Mouse (Mus musculus) forebrain, embryonic 13.5 days (tissue): ENCODE measurements around the gene Lamb3. TPM values are rescaled to one million over a fixed set of nuclear protein-coding genes. Genes with fewer than 3 reads are reported as not detected.

Experiments
- ATAC-seq: fragments of 200-750 bp; cut with Nextera tagmentation; 2 replicates; pipeline ENCODE4 v1.8.0; 2017
- H3K27ac ChIP-seq: fragments of 300-500 bp; sonication (generic); 2 replicates; pipeline ENCODE4 v1.5.1; 2015; ENCODE audit warnings: inconsistent platforms, mild to moderate bottlenecking, moderate library complexity
- H3K27me3 ChIP-seq: fragments of 300-500 bp; sonication (generic); 2 replicates; pipeline ENCODE4 v1.6.1; 2015; ENCODE audit warnings: mild to moderate bottlenecking, inconsistent platforms
- H3K36me3 ChIP-seq: fragments of 300-500 bp; sonication (generic); 2 replicates; pipeline ENCODE4 v1.6.1; 2015; ENCODE audit warnings: mild to moderate bottlenecking, inconsistent platforms; ENCODE audit not compliant: poor library complexity, severe bottlenecking
- H3K4me1 ChIP-seq: fragments of 300-500 bp; sonication (generic); 2 replicates; pipeline ENCODE4 v1.6.1; 2015; ENCODE audit warnings: inconsistent platforms
- H3K4me2 ChIP-seq: fragments of 300-500 bp; sonication (generic); 2 replicates; pipeline ENCODE4 v1.6.1; 2015; ENCODE audit warnings: inconsistent platforms, mild to moderate bottlenecking, moderate library complexity
- H3K4me3 ChIP-seq: fragments of 300-500 bp; sonication (generic); 2 replicates; pipeline ENCODE4 v1.5.1; 2015; ENCODE audit warnings: mild to moderate bottlenecking, inconsistent platforms
- H3K9ac ChIP-seq: fragments of 300-500 bp; sonication (generic); 2 replicates; pipeline ENCODE4 v1.6.1; 2015; ENCODE audit warnings: mild to moderate bottlenecking, inconsistent platforms
- H3K9me3 ChIP-seq: fragments of 300-500 bp; sonication (generic); replicated peaks from 2 replicates; pipeline ENCODE4 v1.6.1; 2016; ENCODE audit warnings: inconsistent platforms
- WGBS: fragments of 180-500 bp; shearing (Covaris S2); methylation state at CpG from one replicate; pipeline ENCODE4 v1.1.7; 2015; 5-methylcytosine and 5-hydroxymethylcytosine counted together
- polyA plus RNA-seq: library from polyadenylated mRNA; unstranded; fragments of >200 nt; fragmentation: Nextera tagmentation; extraction: Ambion mirVana; gene quantifications from 2 replicates; pipeline ENCODE4 v1.2.1, GENCODE M21; 2015

Gene Lamb3
- polyA plus RNA-seq, 1 experiment from 2014 or later: 0.32 TPM

GRCm38 (mm10) chr1:193315705-193316357 lies 108.3 kb downstream of the Lamb3 start:
- H3K27me3 ChIP-seq: no peaks in the 10 kb centered on the region
- H3K36me3 ChIP-seq: no peaks in the 10 kb centered on the region
- H3K4me1 ChIP-seq: peaks cover 5% of the 10 kb centered on the region; the same call in 1 of the 2 replicates
- no peak overlapping the region for H3K4me3 ChIP-seq
- no peak for ATAC-seq
- WGBS: 72% methylated on average over 5 of the region's 5 CpGs
- 0 out of 2 replicates have a peak overlapping the region, but pooled peaks have one; percentile 10 for H3K27ac ChIP-seq
- no peak overlapping the region for H3K4me2 ChIP-seq
- H3K9ac ChIP-seq: no peak overlapping the region; the same call in 1 of the 2 replicates
- H3K9me3 ChIP-seq: no peaks in the 10 kb centered on the region

- H3K4me1 ChIP-seq: peaks cover 5% of the 10 kb centered on the region; the same call in 1 of the 2 replicates
- no peak for ATAC-seq
- H3K4me2 ChIP-seq: no peak overlapping the region
- no peaks in the 10 kb centered on the region for H3K9me3 ChIP-seq
- no peaks in the 10 kb centered on the region for H3K36me3 ChIP-seq
- 80% methylated on average over 9 of the region's 9 CpGs for WGBS
- H3K4me3 ChIP-seq: no peak overlapping the region
- no peak overlapping the region; the same call in 1 of the 2 replicates for H3K9ac ChIP-seq
- H3K27ac ChIP-seq: no peak overlapping the region
- no peaks in the 10 kb centered on the region for H3K27me3 ChIP-seq
These were observed 108.9 kb downstream of the Lamb3 start for GRCm38 (mm10) chr1:193316358-193316750.

GRCm38 (mm10) chr1:193317159-193317559 lies 109.7 kb downstream of the Lamb3 start:
- H3K4me3 ChIP-seq: no peak overlapping the region
- no peaks in the 10 kb centered on the region for H3K9me3 ChIP-seq
- no peak overlapping the region for H3K27ac ChIP-seq
- 56% methylated on average over 6 of the region's 6 CpGs for WGBS
- peak; percentile 76 for ATAC-seq
- H3K4me2 ChIP-seq: no peak overlapping the region
- H3K4me1 ChIP-seq: peaks cover 5% of the 10 kb centered on the region; the same call in 1 of the 2 replicates
- H3K27me3 ChIP-seq: no peaks in the 10 kb centered on the region
- no peaks in the 10 kb centered on the region for H3K36me3 ChIP-seq
- H3K9ac ChIP-seq: no peak overlapping the region

GRCm38 (mm10) chr1:193319721-193320120 lies 112.2 kb downstream of the Lamb3 start:
- H3K4me3 ChIP-seq: no peak overlapping the region
- 62% methylated on average over 3 of the region's 3 CpGs for WGBS
- no peak for ATAC-seq

GRCm38 (mm10) chr1:193320398-193320797 lies 112.9 kb downstream of the Lamb3 start:
- H3K9me3 ChIP-seq: no peaks in the 10 kb centered on the region
- peaks cover 5% of the 10 kb centered on the region; the same call in 1 of the 2 replicates for H3K4me1 ChIP-seq
- H3K36me3 ChIP-seq: no peaks in the 10 kb centered on the region
- H3K4me3 ChIP-seq: no peak overlapping the region
- ATAC-seq: no peak
- WGBS: 94% methylated on average over 8 of the region's 8 CpGs
- no peak overlapping the region for H3K4me2 ChIP-seq
- no peak overlapping the region for H3K9ac ChIP-seq
- H3K27me3 ChIP-seq: no peaks in the 10 kb centered on the region
- H3K27ac ChIP-seq: no peak overlapping the region

More at GRCm38 (mm10) chr1:193319721-193320120, 112.2 kb downstream of the Lamb3 start:
- Histone ChIP-seq H3K27me3 (no peaks in the 10 kb centered on the region), H3K4me1 (peaks cover 5% of the 10 kb centered on the region; the same call in 1 of the 2 replicates), H3K9ac (no peak overlapping the region), H3K27ac (no peak overlapping the region), H3K4me2 (no peak overlapping the region), H3K9me3 (no peaks in the 10 kb centered on the region), H3K36me3 (no peaks in the 10 kb centered on the region)

GRCm38 (mm10) chr1:193323686-193324085 lies 116.2 kb downstream of the Lamb3 start:
- no peak overlapping the region for H3K4me3 ChIP-seq
- ATAC-seq: no peak
- 94% methylated on average over 6 of the region's 6 CpGs for WGBS
- no peaks in the 10 kb centered on the region for H3K27me3 ChIP-seq
- H3K4me1 ChIP-seq: no peaks in the 10 kb centered on the region
- no peak overlapping the region for H3K4me2 ChIP-seq
- H3K36me3 ChIP-seq: no peaks in the 10 kb centered on the region
- H3K9ac ChIP-seq: no peak overlapping the region
- H3K9me3 ChIP-seq: no peaks in the 10 kb centered on the region
- H3K27ac ChIP-seq: no peak overlapping the region

GRCm38 (mm10) chr1:193324224-193324623 lies 116.7 kb downstream of the Lamb3 start:
- no peak overlapping the region for H3K27ac ChIP-seq
- 44% methylated on average over 2 of the region's 2 CpGs for WGBS
- H3K4me1 ChIP-seq: no peaks in the 10 kb centered on the region
- no peak for ATAC-seq
- H3K4me3 ChIP-seq: no peak overlapping the region
- H3K36me3 ChIP-seq: no peaks in the 10 kb centered on the region
- H3K9me3 ChIP-seq: no peaks in the 10 kb centered on the region
- H3K27me3 ChIP-seq: no peaks in the 10 kb centered on the region
- no peak overlapping the region for H3K4me2 ChIP-seq
- no peak overlapping the region for H3K9ac ChIP-seq

GRCm38 (mm10) chr1:193325891-193326290 lies 118.4 kb downstream of the Lamb3 start:
- Histone ChIP-seq H3K36me3 (no peaks in the 10 kb centered on the region), H3K27me3 (no peaks in the 10 kb centered on the region), H3K4me2 (no peak overlapping the region), H3K9me3 (no peaks in the 10 kb centered on the region), H3K27ac (no peak overlapping the region), H3K4me1 (peaks cover 11% of the 10 kb centered on the region), H3K4me3 (no peak overlapping the region), H3K9ac (no peak overlapping the region)
- ATAC-seq: no peak
- 93% methylated on average over 6 of the region's 6 CpGs for WGBS

GRCm38 (mm10) chr1:193326456-193327145 lies 119.1 kb downstream of the Lamb3 start:
- no peak overlapping the region for H3K27ac ChIP-seq
- no peaks in the 10 kb centered on the region for H3K36me3 ChIP-seq
- no peak overlapping the region for H3K4me2 ChIP-seq
- peaks cover 11% of the 10 kb centered on the region for H3K4me1 ChIP-seq
- H3K9ac ChIP-seq: no peak overlapping the region
- H3K27me3 ChIP-seq: no peaks in the 10 kb centered on the region
- no peaks in the 10 kb centered on the region for H3K9me3 ChIP-seq
- no peak for ATAC-seq
- 79% methylated on average over 7 of the region's 7 CpGs for WGBS
- no peak overlapping the region for H3K4me3 ChIP-seq

GRCm38 (mm10) chr1:193327216-193327615 lies 119.7 kb downstream of the Lamb3 start:
- Histone ChIP-seq H3K4me3 (no peak overlapping the region), H3K36me3 (no peaks in the 10 kb centered on the region), H3K4me1 (peaks cover 11% of the 10 kb centered on the region), H3K9me3 (no peaks in the 10 kb centered on the region), H3K4me2 (no peak overlapping the region), H3K9ac (no peak overlapping the region), H3K27me3 (no peaks in the 10 kb centered on the region), H3K27ac (no peak overlapping the region)
- WGBS: 67% methylated on average over 1 of the region's 1 CpGs
- no peak for ATAC-seq

- 87% methylated on average over 5 of the region's 5 CpGs for WGBS
- H3K4me1 ChIP-seq: peaks cover 11% of the 10 kb centered on the region
- H3K4me2 ChIP-seq: no peak overlapping the region
- H3K36me3 ChIP-seq: no peaks in the 10 kb centered on the region
- no peak for ATAC-seq
- H3K9me3 ChIP-seq: no peaks in the 10 kb centered on the region
- no peaks in the 10 kb centered on the region for H3K27me3 ChIP-seq
- H3K4me3 ChIP-seq: no peak overlapping the region
- no peak overlapping the region for H3K27ac ChIP-seq
- no peak overlapping the region for H3K9ac ChIP-seq
These were observed 120.2 kb downstream of the Lamb3 start for GRCm38 (mm10) chr1:193327686-193328085.

GRCm38 (mm10) chr1:193329557-193329956 lies 122.1 kb downstream of the Lamb3 start:
- no peaks in the 10 kb centered on the region for H3K36me3 ChIP-seq
- peaks cover 18% of the 10 kb centered on the region for H3K4me1 ChIP-seq
- ATAC-seq: peak; percentile 1; the same call in 1 of the 2 replicates
- H3K27ac ChIP-seq: no peak overlapping the region
- H3K27me3 ChIP-seq: no peaks in the 10 kb centered on the region
- no peak overlapping the region for H3K4me3 ChIP-seq
- WGBS: 65% methylated on average over 9 of the region's 9 CpGs
- H3K9me3 ChIP-seq: no peaks in the 10 kb centered on the region
- H3K9ac ChIP-seq: no peak overlapping the region
- no peak overlapping the region for H3K4me2 ChIP-seq
